Mouse (Mus musculus) splenic B cell, adult 2 months (primary cell): Measurements from ENCODE around the gene Mlc1.

Experiments
- DNase-seq: peaks from one replicate; pipeline ENCODE4 v3.0.0-alpha.2; 2011; ENCODE audit warnings: low read depth, low spot score
- H3K27me3 ChIP-seq: 2 replicates; pipeline ENCODE4 v1.6.1; 2012; ENCODE audit warnings: mild to moderate bottlenecking, low read length, moderate library complexity, mixed read lengths; ENCODE audit not compliant: control insufficient read depth, poor library complexity, insufficient read depth, severe bottlenecking
- H3K36me3 ChIP-seq: 2 replicates; pipeline ENCODE4 v1.6.1; 2012; ENCODE audit warnings: mild to moderate bottlenecking, low read length, moderate library complexity, mixed read lengths; ENCODE audit not compliant: control insufficient read depth, poor library complexity, insufficient read depth, severe bottlenecking

Mlc1 gene

GRCm38 (mm10) chr15:88919328-88919727 lies 59.5 kb downstream of the Mlc1 start:
- H3K27me3 ChIP-seq, result no peaks in the 10 kb centered on the region
- no peak for DNase-seq
- no peaks in the 10 kb centered on the region for H3K36me3 ChIP-seq

- no peak for DNase-seq
- H3K27me3 ChIP-seq, result no peaks in the 10 kb centered on the region
- no peaks in the 10 kb centered on the region for H3K36me3 ChIP-seq
These were observed 61.7 kb downstream of the Mlc1 start for GRCm38 (mm10) chr15:88917126-88917525.

DNA sequence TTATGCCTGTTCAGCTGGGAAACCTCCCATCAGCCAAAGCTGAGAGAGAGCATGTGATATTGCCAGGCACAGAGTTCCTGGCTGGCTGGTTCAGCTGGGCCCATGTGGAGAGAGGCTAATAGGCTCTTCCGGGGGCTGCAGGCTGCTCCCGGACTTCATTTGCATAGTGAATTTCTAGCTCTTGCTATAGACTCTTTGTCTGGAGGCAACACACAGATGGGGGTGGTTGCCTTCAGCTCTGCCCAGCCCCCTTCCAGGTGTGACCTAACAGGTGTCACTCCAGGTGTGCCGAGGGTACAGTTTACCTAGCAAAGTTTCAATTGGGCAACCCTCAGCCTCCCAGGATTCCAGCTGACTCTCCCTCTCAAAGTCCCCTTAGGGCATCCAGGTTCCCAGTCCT lies 62.4 kb downstream of the Mlc1 start:
- no peaks in the 10 kb centered on the region for H3K27me3 ChIP-seq
- H3K36me3 ChIP-seq, result no peaks in the 10 kb centered on the region
- no peak for DNase-seq

DNA sequence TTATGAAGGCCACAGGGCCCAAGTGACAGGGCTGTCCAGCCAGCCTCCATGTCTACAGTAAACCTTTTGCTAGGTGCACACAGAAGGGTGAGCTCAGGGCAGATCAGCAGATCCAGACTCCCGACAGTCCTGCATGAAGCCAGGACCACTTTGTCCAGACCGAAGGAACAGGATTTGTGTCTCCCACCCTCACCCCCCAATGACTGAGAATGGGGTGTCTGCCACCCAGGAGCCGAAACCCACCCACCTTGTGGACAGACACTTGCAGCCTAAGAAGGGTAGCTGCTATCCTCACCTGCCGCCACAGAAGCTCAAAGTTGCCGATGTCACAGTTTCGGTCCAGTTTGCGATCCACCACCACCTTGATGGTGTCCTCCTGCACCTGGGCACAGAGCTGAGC lies 63.8 kb downstream of the Mlc1 start:
- Histone ChIP-seq H3K36me3 (no peaks in the 10 kb centered on the region), H3K27me3 (no peaks in the 10 kb centered on the region)
- no peak for DNase-seq

- DNase-seq, result no peak
- no peaks in the 10 kb centered on the region for H3K27me3 ChIP-seq
These were observed 72.5 kb downstream of the Mlc1 start for GRCm38 (mm10) chr15:88906347-88906746.

More at GRCm38 (mm10) chr15:88906347-88906746, 72.5 kb downstream of the Mlc1 start:
- no peaks in the 10 kb centered on the region for H3K36me3 ChIP-seq
